Mouse (Mus musculus) bone marrow macrophage, adult 2 months (primary cell): ENCODE results near the gene 4930563M21Rik.

ENCODE experiments used
- CTCF ChIP-seq: IDR thresholded peaks from 2 replicates; pipeline ENCODE4 v1.5.1; 2012; ENCODE audit warnings: low read depth, mild to moderate bottlenecking, low read length, moderate library complexity
- POLR2A ChIP-seq: IDR thresholded peaks from 2 replicates; pipeline ENCODE4 v1.6.1; 2012; ENCODE audit warnings: mild to moderate bottlenecking, low read depth, low read length, borderline replicate concordance

- TF ChIP-seq CTCF (no peak), POLR2A (no peak)
These were observed 43.4 kb upstream of the 4930563M21Rik start for GRCm38 (mm10) chr9:56053796-56054195.
